Mouse (Mus musculus) MEL (cell line): ENCODE results near the gene Olfr961. TPM values are rescaled to one million over a fixed set of nuclear protein-coding genes. Genes with fewer than 3 reads are reported as not detected.

ENCODE experiments used
- DNase-seq: peaks from one replicate; pipeline ENCODE4 v3.0.0; 2011; ENCODE audit warnings: low read depth, low spot score
- H3K27ac ChIP-seq: 2 replicates; pipeline ENCODE4 v1.5.1; 2012; ENCODE audit warnings: low read depth, mild to moderate bottlenecking, control low read depth, low read length, moderate library complexity; ENCODE audit not compliant: control insufficient read depth
- H3K27me3 ChIP-seq, 2 experiments: fragments of 150-350 bp in 1 of 2; sonication (generic) in 1 of 2; 2 replicates each; pipeline ENCODE4 v1.6.1; 2012; ENCODE audit warnings: low read length in 2 of 2, mild to moderate bottlenecking in 2 of 2, improper control_type of control experiment in 1 of 2, moderate library complexity in 1 of 2; ENCODE audit not compliant: insufficient read depth in 2 of 2, control insufficient read depth in 1 of 2
- H3K36me3 ChIP-seq, 2 experiments: 2 replicates each; pipeline ENCODE4 v1.6.1; 2012 to 2014; ENCODE audit warnings: low read length in 2 of 2, improper control_type of control experiment in 1 of 2, inconsistent platforms in 1 of 2, mild to moderate bottlenecking in 1 of 2; ENCODE audit not compliant: insufficient read depth in 2 of 2, control insufficient read depth in 1 of 2
- H3K4me1 ChIP-seq, 2 experiments: fragments of 150-350 bp in 1 of 2; sonication (generic) in 1 of 2; 2 replicates each; pipeline ENCODE4 v1.6.1; 2012; ENCODE audit warnings: low read length in 2 of 2, improper control_type of control experiment in 1 of 2, mild to moderate bottlenecking in 1 of 2; ENCODE audit not compliant: insufficient read depth in 2 of 2, control insufficient read depth in 1 of 2
- H3K4me3 ChIP-seq, 2 experiments: fragments of 150-350 bp in 1 of 2; sonication (generic) in 1 of 2; 2 replicates each; pipeline ENCODE4 v1.5.1; 2012; ENCODE audit warnings: low read depth in 2 of 2, low read length in 2 of 2, mild to moderate bottlenecking in 2 of 2, moderate library complexity in 2 of 2, control low read depth in 1 of 2, improper control_type of control experiment in 1 of 2; ENCODE audit not compliant: control insufficient read depth in 1 of 2, insufficient read depth in 1 of 2
- H3K79me2 ChIP-seq: 2 replicates; pipeline ENCODE4 v1.6.1; 2012; ENCODE audit warnings: mild to moderate bottlenecking, low read length, moderate library complexity; ENCODE audit not compliant: control insufficient read depth, poor library complexity, insufficient read depth
- H3K9ac ChIP-seq: 2 replicates; pipeline ENCODE4 v1.6.1; 2012; ENCODE audit warnings: low read depth, mild to moderate bottlenecking, control low read depth, low read length, moderate library complexity; ENCODE audit not compliant: control insufficient read depth, poor library complexity, severe bottlenecking
- H3K9me3 ChIP-seq: fragments of 150-350 bp; sonication (generic); replicated peaks from 2 replicates; pipeline ENCODE4 v1.6.1; 2012; ENCODE audit warnings: mild to moderate bottlenecking, low read length, improper control_type of control experiment, moderate library complexity; ENCODE audit not compliant: insufficient read depth
- CHD2 ChIP-seq: IDR thresholded peaks from 2 replicates; pipeline ENCODE4 v1.6.1; 2011; ENCODE audit warnings: low read length, improper control_type of control experiment
- E2F4 ChIP-seq: IDR thresholded peaks from 2 replicates; pipeline ENCODE4 v1.6.1; 2011; ENCODE audit warnings: low read depth, low read length, improper control_type of control experiment, borderline replicate concordance
- EP300 ChIP-seq, 2 experiments: IDR thresholded peaks; 2 replicates each; pipeline ENCODE4 v1.6.1; 2011; ENCODE audit warnings: improper control_type of control experiment in 2 of 2, low read length in 2 of 2, low read depth in 1 of 2, mild to moderate bottlenecking in 1 of 2
- JUND ChIP-seq: IDR thresholded peaks from 2 replicates; pipeline ENCODE4 v1.6.1; 2011; ENCODE audit warnings: low read depth, mild to moderate bottlenecking, improper control_type of control experiment, low read length
- MAX ChIP-seq: IDR thresholded peaks from 2 replicates; pipeline ENCODE4 v1.6.1; 2011; ENCODE audit warnings: low read length, improper control_type of control experiment
- MXI1 ChIP-seq: IDR thresholded peaks from 2 replicates; pipeline ENCODE4 v1.6.1; 2011; ENCODE audit warnings: mild to moderate bottlenecking, low read depth, low read length, improper control_type of control experiment
- MYB ChIP-seq: IDR thresholded peaks from 2 replicates; pipeline ENCODE4 v1.6.1; 2011; ENCODE audit warnings: mild to moderate bottlenecking, low read depth, low read length, improper control_type of control experiment
- NRF1 ChIP-seq: IDR thresholded peaks from 2 replicates; pipeline ENCODE4 v1.6.1; 2014; ENCODE audit warnings: low read depth, mild to moderate bottlenecking, inconsistent platforms, low read length, improper control_type of control experiment, moderate library complexity; ENCODE audit not compliant: poor library complexity, insufficient read depth, severe bottlenecking
- POLR2A ChIP-seq, 2 experiments: IDR thresholded peaks; 2 replicates each; pipeline ENCODE4 v1.6.1; 2011 to 2012; ENCODE audit warnings: low read length in 2 of 2, mild to moderate bottlenecking in 2 of 2, control low read depth in 1 of 2, improper control_type of control experiment in 1 of 2, low read depth in 1 of 2, moderate library complexity in 1 of 2; ENCODE audit not compliant: control insufficient read depth in 1 of 2, insufficient read depth in 1 of 2, poor library complexity in 1 of 2
- RCOR1 ChIP-seq: IDR thresholded peaks from 2 replicates; pipeline ENCODE4 v1.6.1; 2012; ENCODE audit warnings: low read depth, mild to moderate bottlenecking, inconsistent platforms, low read length, improper control_type of control experiment
- TAL1 ChIP-seq: IDR thresholded peaks from 2 replicates; pipeline ENCODE4 v1.6.1; 2012; ENCODE audit warnings: mild to moderate bottlenecking, inconsistent platforms, low read length, moderate library complexity, mixed read lengths
- TBP ChIP-seq: IDR thresholded peaks from 2 replicates; pipeline ENCODE4 v1.8.0; 2011; ENCODE audit warnings: low read depth, low read length, improper control_type of control experiment
- UBTF ChIP-seq: IDR thresholded peaks from 2 replicates; pipeline ENCODE4 v1.6.1; 2012; ENCODE audit warnings: low read depth, mild to moderate bottlenecking, inconsistent platforms, low read length, improper control_type of control experiment, moderate library complexity, borderline replicate concordance; ENCODE audit not compliant: insufficient read depth
- ZC3H11A ChIP-seq: IDR thresholded peaks from 2 replicates; pipeline ENCODE4 v1.6.1; 2012; ENCODE audit warnings: low read depth, mild to moderate bottlenecking, inconsistent platforms, low read length, improper control_type of control experiment
- ZKSCAN1 ChIP-seq: IDR thresholded peaks from 2 replicates; pipeline ENCODE4 v1.6.1; 2012; ENCODE audit warnings: low read depth, mild to moderate bottlenecking, inconsistent platforms, low read length, improper control_type of control experiment, moderate library complexity
- polyA plus RNA-seq, 2 experiments: library from polyadenylated mRNA; stranded (reverse) in 1 of 2; unstranded in 1 of 2; fragments of >175 nt in 1 of 2; fragments of >200 nt in 1 of 2; gene quantifications; 2 replicates each; pipeline versions ENCODE4 v1.2.1 to v1.2.4; 2012; ENCODE audit warnings: low replicate concordance in 2 of 2, low read depth in 1 of 2; ENCODE audit not compliant: insufficient read length in 2 of 2, insufficient read depth in 1 of 2, missing spikeins in 1 of 2
- total RNA-seq: library from RNA; depleted of rRNA; stranded (reverse); fragments of 300-350 nt; gene quantifications from 2 replicates; pipeline ENCODE4 v1.2.3, GENCODE M21; 2012

Olfr961 gene
- total and polyA plus RNA-seq, 3 experiments, result not detected

DNA sequence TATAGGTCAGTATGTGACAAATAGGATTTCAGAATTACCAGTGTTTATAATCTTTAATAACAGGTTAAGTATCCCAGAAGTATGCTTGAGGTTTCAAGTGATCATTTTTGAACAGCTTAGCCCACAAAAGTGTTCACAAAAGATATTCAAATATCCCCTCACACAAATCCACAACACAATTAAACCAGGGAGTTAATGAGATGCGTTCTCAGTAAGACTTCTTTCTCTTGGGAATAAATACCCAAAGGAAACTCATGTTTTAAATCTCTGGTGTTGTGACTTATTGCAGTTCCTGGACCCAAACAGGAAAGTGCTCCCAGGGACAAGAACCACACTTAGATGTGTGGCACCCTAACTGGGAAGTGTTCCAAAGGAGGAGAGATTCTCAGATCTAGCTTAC lies 23.8 kb upstream of the Olfr961 start, which contains the start of gene Olfr960:
Gene Olfr960, plus strand, starts transcription at position 301 of the 400 bp plus-strand sequence.
- DNase-seq, result no peak
- no peaks in the 10 kb centered on the region for H3K27me3 ChIP-seq

GRCm38 (mm10) chr9:39623783-39624182 lies 21.1 kb upstream of the Olfr961 start:
- no peaks in the 10 kb centered on the region for H3K9me3 ChIP-seq
- H3K27ac ChIP-seq, result no peak overlapping the region
- no peaks in the 10 kb centered on the region for H3K27me3 ChIP-seq
- H3K9ac ChIP-seq, result no peak overlapping the region
- no peaks in the 10 kb centered on the region for H3K4me1 ChIP-seq
- no peak for DNase-seq
- H3K36me3 ChIP-seq, result no peaks in the 10 kb centered on the region
- H3K4me3 ChIP-seq, result no peak overlapping the region
- no peaks in the 10 kb centered on the region for H3K79me2 ChIP-seq
- TF ChIP-seq EP300 (IDR thresholded peaks at IDR 0.05; ENCODE audit: low read depth in 1 of 2, low read length in 2 of 2), result no peak
- TF ChIP-seq TBP, result no peak
- no peak for TF ChIP-seq ZC3H11A
- TF ChIP-seq MXI1, result no peak
- TF ChIP-seq, all 39 proteins: peak for 0

More for the DNA sequence above, 23.8 kb upstream of the Olfr961 start, which contains the start of gene Olfr960:
- TF ChIP-seq ZC3H11A (no peak), MAX (no peak), E2F4 (no peak), MXI1 (no peak), RCOR1 (no peak)
- Histone ChIP-seq H3K9ac (no peak within 1 kb of the TSS), H3K4me1 (no peaks in the 10 kb centered on the region), H3K79me2 (no peaks in the 10 kb centered on the region), H3K36me3 (no peaks in the 10 kb centered on the region), H3K4me3 (no peak within 1 kb of the TSS), H3K9me3 (no peaks in the 10 kb centered on the region), H3K27ac (no peak within 1 kb of the TSS)

DNA sequence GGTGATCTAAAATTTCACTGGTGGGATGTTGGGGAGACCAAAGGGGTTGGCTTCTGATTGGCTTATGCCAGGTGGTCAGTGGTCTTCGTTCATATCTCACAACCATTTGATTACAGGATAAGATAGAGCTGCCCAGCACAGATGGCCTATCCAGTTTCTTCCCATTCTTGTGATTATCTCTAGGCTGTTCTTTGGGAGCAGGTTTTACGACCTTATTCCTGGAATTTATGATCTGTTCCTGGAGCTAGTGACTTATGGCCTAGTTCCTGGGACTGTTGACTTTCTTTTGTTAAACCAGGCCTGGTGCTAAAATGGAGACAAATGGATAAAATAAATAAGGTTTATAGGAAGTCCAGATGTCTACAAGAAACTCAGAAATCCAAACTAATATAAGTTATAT lies 20.2 kb upstream of the Olfr961 start:
- no peak overlapping the region for H3K4me3 ChIP-seq
- no peaks in the 10 kb centered on the region for H3K9me3 ChIP-seq
- H3K4me1 ChIP-seq, result no peaks in the 10 kb centered on the region
- TF ChIP-seq UBTF (no peak), ZKSCAN1 (no peak), TAL1 (no peak), POLR2A (IDR thresholded peaks at IDR 0.05; ENCODE audit: control insufficient read depth in 1 of 2, insufficient read depth in 1 of 2, low read depth in 1 of 2, low read length in 2 of 2, poor library complexity in 1 of 2) (no peak), JUND (no peak), EP300 (IDR thresholded peaks at IDR 0.05; ENCODE audit: low read depth in 1 of 2, low read length in 2 of 2) (no peak), MYB (no peak), CHD2 (no peak), NRF1 (no peak)
- TF ChIP-seq, all 39 proteins: peak for 0
- Histone ChIP-seq H3K27ac (no peak overlapping the region), H3K79me2 (no peaks in the 10 kb centered on the region), H3K9ac (no peak overlapping the region), H3K36me3 (no peaks in the 10 kb centered on the region), H3K27me3 (no peaks in the 10 kb centered on the region)
- no peak for DNase-seq
